Mouse (Mus musculus) G1E (cell line): ENCODE results near the gene Gm42906. TPM values are rescaled to one million over a fixed set of nuclear protein-coding genes. Genes with fewer than 3 reads are reported as not detected.

ENCODE experiments used
- ATAC-seq: 2 replicates; pipeline ENCODE4 v1.8.0; 2016; ENCODE audit warnings: mild to moderate bottlenecking; ENCODE audit not compliant: insufficient number of reproducible peaks, poor library complexity, low FRiP score, severe bottlenecking; ENCODE audit errors: extremely low read depth
- DNase-seq: peaks from one replicate; pipeline ENCODE4 v3.0.0; 2012; ENCODE audit warnings: low spot score
- H3K27me3 ChIP-seq: 2 replicates; pipeline ENCODE4 v1.6.1; 2012; ENCODE audit warnings: mild to moderate bottlenecking, low read length, inconsistent platforms; ENCODE audit not compliant: insufficient read depth
- H3K36me3 ChIP-seq: replicated peaks from 2 replicates; pipeline ENCODE3; 2012; ENCODE audit warnings: mild to moderate bottlenecking, inconsistent platforms
- H3K4me1 ChIP-seq: 2 replicates; pipeline ENCODE4 v1.6.1; 2012; ENCODE audit warnings: low read depth, low read length, inconsistent platforms, mixed read lengths; ENCODE audit not compliant: insufficient read depth
- H3K4me3 ChIP-seq: 2 replicates; pipeline ENCODE4 v1.5.1; 2012; ENCODE audit warnings: low read depth, mild to moderate bottlenecking, inconsistent platforms, low read length, moderate library complexity, mixed read lengths
- H3K9me3 ChIP-seq: replicated peaks from 2 replicates; pipeline ENCODE4 v1.6.1; 2012; ENCODE audit warnings: inconsistent platforms
- CTCF ChIP-seq: IDR thresholded peaks from 2 replicates; pipeline ENCODE4 v1.5.1; 2012; ENCODE audit warnings: low read depth, low read length, inconsistent platforms, mixed read lengths
- GATA1 ChIP-seq: IDR thresholded peaks from 2 replicates; pipeline ENCODE4 v1.6.1; 2012; ENCODE audit warnings: borderline replicate concordance, low read length, inconsistent platforms, mixed read lengths
- GATA2 ChIP-seq: IDR thresholded peaks from 2 replicates; pipeline ENCODE4 v1.6.1; 2012; ENCODE audit warnings: low read depth, low read length, inconsistent platforms, borderline replicate concordance
- POLR2AphosphoS5 ChIP-seq: IDR thresholded peaks from 2 replicates; pipeline ENCODE4 v1.6.1; 2012; ENCODE audit warnings: low read depth, low read length, inconsistent platforms; ENCODE audit not compliant: insufficient replicate concordance
- TAL1 ChIP-seq: conservative IDR thresholded peaks from 2 replicates; pipeline ENCODE4 v1.6.1; 2012; ENCODE audit warnings: low read depth, low read length, inconsistent platforms, mixed read lengths
- polyA plus RNA-seq: library from polyadenylated mRNA; stranded (reverse); fragments of >175 nt; gene quantifications from 2 replicates; pipeline ENCODE4 v1.2.3, GENCODE M21; 2012
- total RNA-seq, 2 experiments: library from RNA; stranded (forward) in 1 of 2; stranded (reverse) in 1 of 2; fragments of 200-1000 nt in 1 of 2; fragments of >200 nt in 1 of 2; fragmentation: Nextera tagmentation in 1 of 2; gene quantifications; 2 replicates each; pipeline ENCODE4 v1.2.3; 2014 to 2017

The Gm42906 gene
- total and polyA plus RNA-seq, 3 experiments = not detected

- Histone ChIP-seq H3K4me3 (no peak overlapping the region), H3K27me3 (no peaks in the 10 kb centered on the region), H3K4me1 (no peaks in the 10 kb centered on the region), H3K9me3 (no peaks in the 10 kb centered on the region), H3K36me3 (no peaks in the 10 kb centered on the region)
- no peak for DNase-seq
- ATAC-seq = no peak
- no peak for TF ChIP-seq GATA1
- no peak for TF ChIP-seq GATA2
- TF ChIP-seq TAL1 = no peak
- TF ChIP-seq POLR2AphosphoS5 = no peak
- no peak for TF ChIP-seq CTCF
Measured at GRCm38 (mm10) chr5:151275986-151276385, 152.0 kb downstream of the Gm42906 start.

- Histone ChIP-seq H3K4me3 (no peak overlapping the region), H3K36me3 (no peaks in the 10 kb centered on the region), H3K4me1 (no peaks in the 10 kb centered on the region), H3K27me3 (no peaks in the 10 kb centered on the region), H3K9me3 (no peaks in the 10 kb centered on the region)
- DNase-seq (no peak), ATAC-seq (no peak)
- TF ChIP-seq GATA2 (no peak), POLR2AphosphoS5 (no peak)
Measured at GRCm38 (mm10) chr5:151274265-151274664, 153.7 kb downstream of the Gm42906 start.

- no peak for DNase-seq
- TF ChIP-seq CTCF (no peak), GATA1 (no peak), POLR2AphosphoS5 (no peak), GATA2 (no peak), TAL1 (no peak)
- Histone ChIP-seq H3K9me3 (no peaks in the 10 kb centered on the region), H3K4me1 (no peaks in the 10 kb centered on the region), H3K4me3 (no peak overlapping the region), H3K27me3 (no peaks in the 10 kb centered on the region), H3K36me3 (no peaks in the 10 kb centered on the region)
- no peak for ATAC-seq
Measured at GRCm38 (mm10) chr5:151270815-151271214, 157.1 kb downstream of the Gm42906 start.

- no peak overlapping the region for H3K4me3 ChIP-seq
- ATAC-seq (no peak), DNase-seq (no peak)
- H3K4me1 ChIP-seq = no peaks in the 10 kb centered on the region
- TF ChIP-seq GATA1 = no peak
- no peak for TF ChIP-seq CTCF
- TF ChIP-seq GATA2 = no peak
- no peak for TF ChIP-seq TAL1
- no peak for TF ChIP-seq POLR2AphosphoS5
- H3K36me3 ChIP-seq = no peaks in the 10 kb centered on the region
- H3K9me3 ChIP-seq = 0 out of 2 replicates have a peak, but pooled peaks cover 2% of the 10 kb centered on the region
- no peaks in the 10 kb centered on the region for H3K27me3 ChIP-seq
Measured at GRCm38 (mm10) chr5:151266896-151267634, 160.9 kb downstream of the Gm42906 start.

GRCm38 (mm10) chr5:151261558-151261957 lies 166.4 kb downstream of the Gm42906 start:
- ATAC-seq = no peak

GRCm38 (mm10) chr5:151252213-151252612 lies 175.8 kb downstream of the Gm42906 start:
- no peaks in the 10 kb centered on the region for H3K9me3 ChIP-seq
- TF ChIP-seq GATA1 (no peak), POLR2AphosphoS5 (no peak), TAL1 (no peak), GATA2 (no peak), CTCF (no peak)
- no peak overlapping the region for H3K4me3 ChIP-seq
- no peak for ATAC-seq
- H3K36me3 ChIP-seq = no peaks in the 10 kb centered on the region
- H3K4me1 ChIP-seq = no peaks in the 10 kb centered on the region
- no peak for DNase-seq
- H3K27me3 ChIP-seq = no peaks in the 10 kb centered on the region

More at GRCm38 (mm10) chr5:151261558-151261957, 166.4 kb downstream of the Gm42906 start:
- TF ChIP-seq GATA2 = no peak
- TF ChIP-seq TAL1 = no peak
- TF ChIP-seq POLR2AphosphoS5 = no peak
- no peak for TF ChIP-seq CTCF
- no peak for TF ChIP-seq GATA1
- 0 out of 2 replicates have a peak, but pooled peaks cover 2% of the 10 kb centered on the region for H3K9me3 ChIP-seq
- H3K27me3 ChIP-seq = no peaks in the 10 kb centered on the region
- H3K4me1 ChIP-seq = no peaks in the 10 kb centered on the region
- H3K4me3 ChIP-seq = no peak overlapping the region
- DNase-seq = no peak
- no peaks in the 10 kb centered on the region for H3K36me3 ChIP-seq
